Mouse (Mus musculus): ENCODE measurements around the gene Sept11. TPM values are rescaled to one million over a fixed set of nuclear protein-coding genes. Genes with fewer than 3 reads are reported as not detected.
A peak's percentile ranks its signal among the peaks of the same experiment; 100 is the strongest.

Gene Sept11
- polyA plus RNA-seq, 1 experiment from 2014 or later = 157 TPM

DNA sequence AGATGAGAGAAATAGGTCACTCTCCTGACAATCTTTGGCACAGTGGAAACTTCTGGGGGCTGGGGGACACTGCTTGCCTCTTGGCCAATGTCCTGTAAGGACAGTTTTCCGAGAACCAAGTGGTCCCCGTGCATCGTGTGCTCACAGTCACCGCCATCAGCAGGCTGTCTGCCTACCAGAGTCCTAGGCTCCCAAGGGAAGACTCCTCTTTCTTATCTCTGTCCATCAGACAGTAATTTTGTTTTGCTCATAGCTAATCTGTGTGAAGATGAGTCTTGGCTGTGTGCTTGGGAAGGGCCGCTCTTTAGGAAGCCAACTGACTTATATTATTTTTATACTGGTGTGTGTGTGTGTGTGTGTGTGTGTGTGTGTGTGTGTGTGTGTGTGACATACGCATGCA is 52.3 kb downstream of the Sept11 start:
- 68% methylated on average over 6 of the region's 6 CpGs for WGBS
- H3K27ac ChIP-seq (ENCODE audit: low read length) = no peak overlapping the region

DNA sequence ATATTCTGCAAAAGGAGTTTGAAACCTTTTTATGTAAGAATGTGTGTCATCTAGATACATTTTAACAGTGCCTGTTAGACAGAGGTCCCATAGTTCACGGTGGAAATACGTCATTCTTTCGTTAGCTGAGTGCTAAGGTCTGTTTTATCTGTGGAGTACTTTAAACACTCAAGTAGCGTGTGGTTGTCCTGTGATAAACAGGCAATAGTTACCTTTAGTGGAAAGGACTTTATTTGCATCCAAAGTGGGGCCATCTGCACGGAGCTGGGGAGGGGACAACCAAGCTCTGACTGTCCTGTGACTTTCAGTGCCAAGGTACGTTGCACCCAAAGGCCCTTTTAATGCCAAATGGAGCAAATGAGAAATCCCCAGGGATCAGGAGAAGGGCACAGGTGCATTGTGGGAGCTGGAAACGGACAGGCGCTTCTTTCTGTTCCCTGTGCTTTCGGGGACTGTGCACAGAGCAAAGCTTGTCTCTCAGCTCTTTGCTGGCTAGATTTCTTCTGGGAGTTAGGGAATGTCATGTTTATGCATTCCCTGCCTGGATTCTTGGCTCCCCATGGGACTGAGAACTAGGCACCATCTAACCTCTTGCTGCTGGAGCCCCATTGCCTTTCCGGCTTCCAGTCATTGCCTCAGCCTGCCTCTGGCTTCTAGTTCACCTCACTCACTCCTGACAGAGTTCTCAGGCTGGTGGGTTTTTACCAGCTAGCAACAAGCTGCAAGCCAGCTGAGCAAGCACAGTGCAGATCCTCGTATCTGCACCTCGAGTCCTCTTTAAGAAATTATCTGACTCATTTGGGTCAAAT is 56.9 kb downstream of the Sept11 start:
- Histone ChIP-seq H3K27ac (ENCODE audit: low read length) (peak overlapping the region; percentile 64), H3K4me3 (ENCODE audit: low read length) (no peak overlapping the region), H3K4me2 (ENCODE audit: low read depth, low read length) (no peak overlapping the region), H3K36me3 (ENCODE audit: control insufficient read depth, insufficient read depth, low read length) (no peaks in the 10 kb centered on the region; the same call in 1 of the 2 replicates), H3K27me3 (ENCODE audit: control insufficient read depth, insufficient read depth, low read depth, low read length) (no peaks in the 10 kb centered on the region), H3K9ac (ENCODE audit: low read length) (no peak overlapping the region), H3K9me3 (ENCODE audit: control insufficient read depth, low read length) (no peaks in the 10 kb centered on the region), H3K4me1 (replicated peaks; ENCODE audit: control insufficient read depth, insufficient read depth, low read length) (peaks cover 38% of the 10 kb centered on the region)
- ATAC-seq (ENCODE audit: low read depth) = peak; percentile 21; the same call in 1 of the 2 replicates
- WGBS = 55% methylated on average over 12 of the region's 12 CpGs

More for the DNA sequence above, 52.3 kb downstream of the Sept11 start:
- H3K27me3 ChIP-seq (ENCODE audit: control insufficient read depth, insufficient read depth, low read depth, low read length) = no peaks in the 10 kb centered on the region
- H3K4me2 ChIP-seq (ENCODE audit: low read depth, low read length) = no peak overlapping the region
- peaks cover 40% of the 10 kb centered on the region for H3K4me1 ChIP-seq (replicated peaks; ENCODE audit: control insufficient read depth, insufficient read depth, low read length)
- ATAC-seq (ENCODE audit: low read depth) = no peak
- H3K4me3 ChIP-seq (ENCODE audit: low read length) = no peak overlapping the region
- no peaks in the 10 kb centered on the region for H3K9me3 ChIP-seq (ENCODE audit: control insufficient read depth, low read length)
- H3K9ac ChIP-seq (ENCODE audit: low read length) = no peak overlapping the region
- peaks cover 2% of the 10 kb centered on the region; the same call in 1 of the 2 replicates for H3K36me3 ChIP-seq (ENCODE audit: control insufficient read depth, insufficient read depth, low read length)

DNA sequence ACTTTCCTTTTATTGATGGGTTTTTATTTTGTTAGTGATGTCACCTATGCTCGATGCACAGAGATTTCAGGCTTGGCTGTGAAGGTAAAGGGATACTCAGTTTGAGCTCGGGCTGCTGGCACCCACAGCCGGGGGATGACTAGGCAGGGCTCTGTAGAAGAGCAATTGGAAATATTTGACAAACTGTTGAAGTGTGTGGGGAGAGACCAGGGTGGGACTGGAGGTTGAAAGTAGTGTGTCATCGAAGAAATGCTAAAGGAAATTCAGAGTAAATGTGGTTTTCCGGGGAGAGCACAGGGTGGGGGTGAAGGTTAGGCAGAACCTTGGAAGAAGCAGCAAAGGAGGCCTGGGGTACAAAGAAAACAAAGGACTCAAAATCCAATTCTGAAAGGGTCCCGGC is 58.7 kb downstream of the Sept11 start:
- H3K4me1 ChIP-seq (replicated peaks; ENCODE audit: control insufficient read depth, insufficient read depth, low read length) = peaks cover 26% of the 10 kb centered on the region
- ATAC-seq (ENCODE audit: low read depth) = 0 out of 2 replicates have a peak, but pooled peaks have one; percentile 3
- peak overlapping the region; percentile 23; the same call in 1 of the 2 replicates for H3K27ac ChIP-seq (ENCODE audit: low read length)
- no peak overlapping the region for H3K9ac ChIP-seq (ENCODE audit: low read length)
- H3K9me3 ChIP-seq (ENCODE audit: control insufficient read depth, low read length) = no peaks in the 10 kb centered on the region
- no peak overlapping the region for H3K4me3 ChIP-seq (ENCODE audit: low read length)
- H3K27me3 ChIP-seq (ENCODE audit: control insufficient read depth, insufficient read depth, low read depth, low read length) = no peaks in the 10 kb centered on the region
- peaks cover 3% of the 10 kb centered on the region; the same call in 1 of the 2 replicates for H3K36me3 ChIP-seq (ENCODE audit: control insufficient read depth, insufficient read depth, low read length)
- 39% methylated on average over 6 of the region's 6 CpGs for WGBS
- no peak overlapping the region for H3K4me2 ChIP-seq (ENCODE audit: low read depth, low read length)

DNA sequence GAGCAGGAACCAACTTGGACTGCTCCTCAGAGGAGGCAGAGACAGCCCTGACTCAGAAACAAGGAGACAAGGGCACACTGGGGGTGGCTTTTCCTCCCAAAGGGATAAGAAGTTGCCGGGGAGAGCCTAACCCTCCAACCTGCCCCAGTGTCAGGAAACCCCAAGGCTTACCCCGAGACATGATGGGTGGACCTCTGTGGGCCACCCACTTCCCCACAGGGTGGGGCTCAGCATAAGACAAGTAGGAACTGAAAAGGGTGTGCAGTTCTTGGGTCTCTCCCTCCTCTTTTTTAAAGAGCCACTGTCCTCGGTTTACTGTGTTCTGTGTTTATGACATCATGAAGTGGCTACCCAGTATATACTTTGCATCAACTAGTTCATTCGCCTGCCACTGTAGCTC is 59.2 kb downstream of the Sept11 start:
- H3K27me3 ChIP-seq (ENCODE audit: control insufficient read depth, insufficient read depth, low read depth, low read length) = no peaks in the 10 kb centered on the region
- WGBS = 78% methylated on average over 4 of the region's 4 CpGs
- peaks cover 24% of the 10 kb centered on the region for H3K4me1 ChIP-seq (replicated peaks; ENCODE audit: control insufficient read depth, insufficient read depth, low read length)
- peaks cover 7% of the 10 kb centered on the region; the same call in 1 of the 2 replicates for H3K36me3 ChIP-seq (ENCODE audit: control insufficient read depth, insufficient read depth, low read length)
- H3K9ac ChIP-seq (ENCODE audit: low read length) = no peak overlapping the region
- no peak overlapping the region for H3K4me3 ChIP-seq (ENCODE audit: low read length)
- peak overlapping the region; percentile 23; the same call in 1 of the 2 replicates for H3K27ac ChIP-seq (ENCODE audit: low read length)
- no peak overlapping the region for H3K4me2 ChIP-seq (ENCODE audit: low read depth, low read length)
- ATAC-seq (ENCODE audit: low read depth) = 0 out of 2 replicates have a peak, but pooled peaks have one; percentile 19
- H3K9me3 ChIP-seq (ENCODE audit: control insufficient read depth, low read length) = no peaks in the 10 kb centered on the region

DNA sequence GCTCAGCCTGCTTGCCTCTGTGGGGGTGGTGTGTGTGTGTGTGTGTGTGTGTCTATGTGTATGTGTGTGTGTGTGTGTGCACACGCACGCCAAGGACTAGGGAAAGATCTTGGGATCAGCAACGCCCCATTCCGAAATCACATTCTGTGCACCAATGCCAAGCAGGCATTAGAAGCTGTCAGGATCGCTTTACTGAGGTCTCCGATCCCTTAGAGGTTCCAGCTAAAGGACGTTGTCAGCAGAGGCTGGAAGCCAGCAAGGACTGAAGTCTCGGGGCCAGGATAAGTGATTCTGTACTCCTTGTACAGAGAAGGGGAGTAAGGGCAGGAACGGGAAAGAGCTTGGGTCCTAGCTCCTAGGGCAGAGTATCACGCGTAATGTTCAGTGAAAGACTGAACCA is 61.2 kb downstream of the Sept11 start:
- Histone ChIP-seq H3K4me3 (ENCODE audit: low read length) (no peak overlapping the region), H3K4me2 (ENCODE audit: low read depth, low read length) (no peak overlapping the region), H3K27ac (ENCODE audit: low read length) (no peak overlapping the region), H3K4me1 (replicated peaks; ENCODE audit: control insufficient read depth, insufficient read depth, low read length) (peaks cover 23% of the 10 kb centered on the region), H3K9ac (ENCODE audit: low read length) (no peak overlapping the region), H3K36me3 (ENCODE audit: control insufficient read depth, insufficient read depth, low read length) (peaks cover 17% of the 10 kb centered on the region), H3K27me3 (ENCODE audit: control insufficient read depth, insufficient read depth, low read depth, low read length) (no peaks in the 10 kb centered on the region), H3K9me3 (ENCODE audit: control insufficient read depth, low read length) (no peaks in the 10 kb centered on the region)
- no peak for ATAC-seq (ENCODE audit: low read depth)
- WGBS = 79% methylated on average over 11 of the region's 11 CpGs

DNA sequence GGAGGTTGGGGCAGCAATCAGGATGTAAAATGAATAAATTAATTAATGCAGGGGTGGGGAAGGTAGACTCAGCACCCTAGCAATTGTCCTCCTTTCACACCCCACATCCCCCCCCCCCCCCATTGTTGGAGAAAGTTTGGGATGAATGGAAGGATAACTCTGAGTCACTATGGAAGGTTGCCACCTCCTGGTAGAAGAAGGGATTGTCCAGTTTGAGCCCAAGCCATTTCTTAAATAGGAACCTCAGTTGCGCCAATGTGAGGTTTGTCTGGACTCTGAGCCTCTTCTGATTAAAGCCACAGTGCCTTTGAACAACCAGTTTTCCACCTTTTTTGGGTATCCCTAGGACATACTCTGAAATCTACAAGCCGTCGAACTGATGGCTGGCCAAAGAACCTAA is 70.3 kb downstream of the Sept11 start:
- ATAC-seq (ENCODE audit: low read depth) = 0 out of 2 replicates have a peak, but pooled peaks have one; percentile 8
- Histone ChIP-seq H3K27ac (ENCODE audit: low read length) (no peak overlapping the region), H3K9me3 (ENCODE audit: control insufficient read depth, low read length) (no peaks in the 10 kb centered on the region), H3K36me3 (ENCODE audit: control insufficient read depth, insufficient read depth, low read length) (peaks cover 57% of the 10 kb centered on the region), H3K4me1 (replicated peaks; ENCODE audit: control insufficient read depth, insufficient read depth, low read length) (no peaks in the 10 kb centered on the region), H3K4me2 (ENCODE audit: low read depth, low read length) (no peak overlapping the region), H3K27me3 (ENCODE audit: control insufficient read depth, insufficient read depth, low read depth, low read length) (no peaks in the 10 kb centered on the region), H3K4me3 (ENCODE audit: low read length) (no peak overlapping the region), H3K9ac (ENCODE audit: low read length) (no peak overlapping the region)
- 74% methylated on average over 3 of the region's 3 CpGs for WGBS

DNA sequence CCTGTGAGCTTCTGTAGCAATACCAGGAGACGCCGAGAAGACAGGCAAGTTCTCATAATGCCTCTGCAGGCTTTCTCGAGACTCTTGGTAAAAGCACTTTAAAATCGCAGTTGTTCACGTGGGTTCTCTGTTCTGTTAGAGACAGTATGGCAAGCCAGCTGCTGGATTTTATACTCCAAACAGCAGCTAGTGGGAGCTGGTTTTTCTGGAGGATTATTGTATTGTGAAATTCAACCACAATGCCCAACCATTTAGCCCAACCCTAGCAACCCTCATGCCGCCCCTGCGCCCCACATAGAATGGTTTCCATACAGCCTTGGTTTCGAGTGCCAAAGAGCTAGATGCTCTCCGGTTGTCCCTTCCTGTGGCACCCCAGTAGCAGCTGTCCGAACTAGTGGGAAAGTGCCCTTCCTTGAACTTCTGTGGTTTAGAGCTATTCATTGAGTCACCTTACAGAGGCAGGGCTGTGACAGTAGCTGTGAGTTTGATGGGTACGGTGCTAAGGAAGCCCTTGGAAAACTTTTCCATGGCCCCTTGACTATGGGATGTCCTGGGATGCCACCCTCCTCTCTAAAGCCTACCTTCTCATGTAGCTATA is 74.8 kb downstream of the Sept11 start:
- 92% methylated on average over 11 of the region's 11 CpGs for WGBS
- no peak for ATAC-seq (ENCODE audit: low read depth)
- H3K4me1 ChIP-seq (replicated peaks; ENCODE audit: control insufficient read depth, insufficient read depth, low read length) = no peaks in the 10 kb centered on the region
- no peak overlapping the region for H3K4me2 ChIP-seq (ENCODE audit: low read depth, low read length)
- H3K9ac ChIP-seq (ENCODE audit: low read length) = no peak overlapping the region
- H3K27ac ChIP-seq (ENCODE audit: low read length) = no peak overlapping the region
- H3K27me3 ChIP-seq (ENCODE audit: control insufficient read depth, insufficient read depth, low read depth, low read length) = no peaks in the 10 kb centered on the region
- H3K36me3 ChIP-seq (ENCODE audit: control insufficient read depth, insufficient read depth, low read length) = peaks cover 50% of the 10 kb centered on the region
- H3K9me3 ChIP-seq (ENCODE audit: control insufficient read depth, low read length) = no peaks in the 10 kb centered on the region
- no peak overlapping the region for H3K4me3 ChIP-seq (ENCODE audit: low read length)

DNA sequence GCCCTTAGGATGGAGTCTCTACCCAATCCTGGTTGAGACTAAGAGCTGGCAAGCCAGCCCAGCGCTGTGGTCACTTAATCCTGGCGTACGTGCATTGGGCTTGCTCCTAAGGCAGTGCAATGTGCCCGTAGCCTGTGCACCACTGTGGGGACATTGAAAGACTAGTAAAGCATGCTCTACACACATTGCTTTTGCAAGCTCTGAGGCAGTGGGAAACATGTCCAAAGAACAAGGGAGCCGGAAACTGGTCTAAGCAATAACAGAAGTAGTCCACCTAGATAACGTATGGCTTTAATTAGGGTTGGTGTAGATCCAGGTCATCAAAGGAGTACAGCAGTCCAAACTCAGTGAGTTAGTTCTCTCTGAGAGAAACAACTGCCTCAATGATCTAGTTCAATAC is 75.4 kb downstream of the Sept11 start:
- Histone ChIP-seq H3K36me3 (ENCODE audit: control insufficient read depth, insufficient read depth, low read length) (peaks cover 50% of the 10 kb centered on the region), H3K27me3 (ENCODE audit: control insufficient read depth, insufficient read depth, low read depth, low read length) (no peaks in the 10 kb centered on the region), H3K27ac (ENCODE audit: low read length) (no peak overlapping the region), H3K9me3 (ENCODE audit: control insufficient read depth, low read length) (no peaks in the 10 kb centered on the region), H3K4me1 (replicated peaks; ENCODE audit: control insufficient read depth, insufficient read depth, low read length) (no peaks in the 10 kb centered on the region), H3K4me2 (ENCODE audit: low read depth, low read length) (no peak overlapping the region), H3K9ac (ENCODE audit: low read length) (no peak overlapping the region), H3K4me3 (ENCODE audit: low read length) (no peak overlapping the region)
- no peak for ATAC-seq (ENCODE audit: low read depth)
- 89% methylated on average over 6 of the region's 6 CpGs for WGBS

DNA sequence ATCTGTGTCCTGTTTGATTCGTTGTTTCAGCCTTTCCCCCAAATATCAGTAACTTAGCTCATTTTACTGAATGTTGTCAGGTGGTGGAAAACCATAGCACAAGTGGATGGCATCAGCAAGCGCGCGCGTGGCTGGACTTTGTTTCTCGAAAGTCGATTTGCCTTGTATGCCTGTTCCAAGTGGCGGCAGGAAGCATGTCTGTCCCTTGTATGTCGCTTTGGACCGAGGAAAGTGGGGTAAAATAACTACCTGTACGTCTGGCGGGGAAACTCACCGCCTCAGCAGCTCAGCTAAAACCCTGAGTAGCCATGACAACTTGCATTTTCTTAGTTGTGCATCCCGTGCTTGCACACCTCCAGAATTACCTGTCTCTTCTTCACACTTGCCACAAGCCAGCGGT is 78.2 kb downstream of the Sept11 start:
- Histone ChIP-seq H3K9me3 (ENCODE audit: control insufficient read depth, low read length) (no peaks in the 10 kb centered on the region), H3K4me3 (ENCODE audit: low read length) (no peak overlapping the region), H3K9ac (ENCODE audit: low read length) (no peak overlapping the region), H3K27ac (ENCODE audit: low read length) (no peak overlapping the region), H3K4me2 (ENCODE audit: low read depth, low read length) (no peak overlapping the region), H3K27me3 (ENCODE audit: control insufficient read depth, insufficient read depth, low read depth, low read length) (no peaks in the 10 kb centered on the region), H3K4me1 (replicated peaks; ENCODE audit: control insufficient read depth, insufficient read depth, low read length) (no peaks in the 10 kb centered on the region), H3K36me3 (ENCODE audit: control insufficient read depth, insufficient read depth, low read length) (peaks cover 33% of the 10 kb centered on the region)
- no peak for ATAC-seq (ENCODE audit: low read depth)
- 95% methylated on average over 15 of the region's 15 CpGs for WGBS
